15 mouse cellular contexts compared by ENCODE assay signal in the genomic region with DNA sequence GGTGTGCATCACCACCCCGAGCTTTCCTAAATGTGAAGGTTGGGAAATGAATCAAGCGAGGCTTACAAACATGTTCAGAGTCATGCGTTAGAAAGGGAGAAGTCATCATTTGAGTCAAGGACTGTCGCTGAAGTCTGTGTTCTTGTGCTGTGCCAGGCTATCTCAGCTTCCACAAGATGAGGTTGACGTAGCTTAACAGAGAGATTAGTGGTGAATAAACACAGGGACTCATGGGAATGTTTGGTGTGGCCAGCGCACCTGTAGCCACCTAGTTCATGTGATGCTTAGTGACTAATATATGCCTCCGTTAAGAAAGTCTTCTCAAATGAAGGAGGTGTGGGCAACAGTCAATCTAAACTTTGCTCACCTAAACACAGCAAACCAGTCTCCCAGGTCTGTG.
"Had no signal": no experiment of that assay in that cellular context is flagged by ENCODE, and none has a peak within 500 bp of the region (broad histone marks: within the 10 kb centered on the region; RNA-seq: fewer than 3 reads in every experiment).

No protein-coding gene starts in this region.

- H3K4me2 ChIP-seq: neural tube, embryonic 13.5 days; neural tube, embryonic 15.5 days; stomach, embryonic 15.5 days had no signal

- H3K36me3 ChIP-seq: neural tube, embryonic 13.5 days; neural tube, embryonic 15.5 days had no signal

- H3K27me3 ChIP-seq: neural tube, embryonic 13.5 days; neural tube, embryonic 15.5 days; stomach, embryonic 15.5 days had no signal

- H3K4me1 ChIP-seq: neural tube, embryonic 13.5 days; neural tube, embryonic 15.5 days; stomach, embryonic 15.5 days had no signal

- DNase-seq: retina, postnatal 1 day; right cerebral cortex, adult 18-20 months; right cerebral cortex, postnatal 14 days; right cerebral cortex, postnatal 25 days; right cerebral cortex, postnatal 4 days; spleen, adult 18-20 months; thymus, adult 18-20 months; thymus, adult 2 months; thymus, postnatal 14 days; thymus, postnatal 25 days; thymus, postnatal 36 days; thymus, postnatal 4 days had no signal

- H3K9me3 ChIP-seq: neural tube, embryonic 13.5 days; neural tube, embryonic 15.5 days; stomach, embryonic 15.5 days had no signal

- H3K4me3 ChIP-seq: neural tube, embryonic 13.5 days; neural tube, embryonic 15.5 days; stomach, embryonic 15.5 days had no signal

- H3K9ac ChIP-seq: neural tube, embryonic 13.5 days; neural tube, embryonic 15.5 days; stomach, embryonic 15.5 days had no signal

- H3K27ac ChIP-seq: neural tube, embryonic 13.5 days; neural tube, embryonic 15.5 days; stomach, embryonic 15.5 days had no signal
